Mouse (Mus musculus) monocyte, adult 5-6 weeks (primary cell): ENCODE results near the gene Tmem199. TPM values are rescaled to one million over a fixed set of nuclear protein-coding genes. Genes with fewer than 3 reads are reported as not detected.

Source experiments
- ATAC-seq: fragments of 153-309, 156-312 bp; replicated peaks from 2 replicates; pipeline ENCODE4 v1.8.0; 2017; ENCODE audit warnings: mild to moderate bottlenecking; ENCODE audit not compliant: low TSS enrichment, insufficient number of reproducible peaks, severe bottlenecking, poor library complexity, low FRiP score
- total RNA-seq: library from RNA; stranded (forward); fragments of 200-1000, 200-491, 200-594 nt; gene quantifications from 3 replicates; pipeline ENCODE4 v1.2.3, GENCODE M21; 2017

The Tmem199 gene
- total RNA-seq, 1 experiment from 2014 or later, result 34.2 TPM

- no peak for ATAC-seq
Measured at GRCm38 (mm10) chr11:78531046-78531445, 19.1 kb upstream of the Tmem199 start.

DNA sequence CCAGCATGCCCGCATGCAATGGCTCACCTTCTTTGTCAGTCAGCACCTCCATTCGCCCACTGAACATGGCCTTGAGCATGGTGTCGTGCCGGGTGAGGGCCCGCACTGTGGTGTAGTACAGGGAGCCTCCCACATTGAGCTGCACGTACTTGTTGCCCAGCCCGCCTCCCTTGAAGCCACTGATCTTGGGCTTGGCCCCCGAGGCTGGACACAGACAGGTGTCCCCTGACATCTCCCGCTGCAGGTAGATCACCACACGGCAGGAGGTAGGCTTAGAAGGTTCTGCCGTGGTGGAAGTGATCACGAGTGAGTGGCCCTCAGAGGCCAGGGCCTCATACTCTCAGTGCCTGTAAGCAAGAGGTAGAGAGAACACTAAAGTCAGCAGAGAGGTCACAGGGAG, 18.0 kb upstream of the Tmem199 start:
- ATAC-seq, result no peak

DNA sequence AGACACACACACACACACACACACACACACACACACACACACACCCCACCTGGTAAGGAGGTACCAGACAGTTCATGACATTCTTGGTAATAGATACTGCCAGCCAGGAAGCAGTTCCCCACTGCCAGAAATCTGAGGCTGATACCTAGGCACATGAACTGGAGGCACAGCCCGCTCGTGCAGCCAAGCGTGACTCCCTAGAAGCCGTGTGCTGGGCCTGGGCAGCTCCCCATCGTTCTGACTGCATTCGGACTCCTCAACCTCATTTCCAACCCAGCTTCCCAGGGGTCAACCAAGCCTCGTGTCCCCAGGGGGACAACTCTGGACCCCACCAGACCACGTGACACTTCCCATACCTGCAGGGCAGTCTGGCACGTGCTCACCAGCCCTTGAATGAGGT, 16.7 kb upstream of the Tmem199 start:
- no peak for ATAC-seq

DNA sequence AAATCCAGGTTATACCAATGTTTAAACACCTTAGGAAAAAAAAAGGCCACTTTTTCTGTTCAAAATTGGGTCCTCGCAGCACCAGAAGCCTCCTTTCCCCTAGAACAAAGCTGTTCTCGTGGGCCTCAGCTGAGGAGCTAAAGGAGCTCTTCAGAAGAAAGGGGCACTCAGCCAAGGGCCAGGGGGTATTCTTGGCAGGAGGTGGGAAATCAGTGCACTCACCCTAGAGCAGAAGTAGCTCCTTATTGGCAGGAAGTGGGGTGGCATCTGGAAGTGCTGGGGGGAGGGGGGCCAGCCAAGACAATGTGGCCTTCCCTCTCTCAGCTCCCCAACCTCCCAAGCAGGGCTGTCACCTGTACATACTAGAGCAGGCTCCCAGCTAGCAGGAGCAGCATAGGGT, 12.9 kb upstream of the Tmem199 start:
- no peak for ATAC-seq

- no peak for ATAC-seq
Measured at GRCm38 (mm10) chr11:78523241-78523955, 11.4 kb upstream of the Tmem199 start.

GRCm38 (mm10) chr11:78522481-78522997, 10.6 kb upstream of the Tmem199 start:
- ATAC-seq, result no peak

DNA sequence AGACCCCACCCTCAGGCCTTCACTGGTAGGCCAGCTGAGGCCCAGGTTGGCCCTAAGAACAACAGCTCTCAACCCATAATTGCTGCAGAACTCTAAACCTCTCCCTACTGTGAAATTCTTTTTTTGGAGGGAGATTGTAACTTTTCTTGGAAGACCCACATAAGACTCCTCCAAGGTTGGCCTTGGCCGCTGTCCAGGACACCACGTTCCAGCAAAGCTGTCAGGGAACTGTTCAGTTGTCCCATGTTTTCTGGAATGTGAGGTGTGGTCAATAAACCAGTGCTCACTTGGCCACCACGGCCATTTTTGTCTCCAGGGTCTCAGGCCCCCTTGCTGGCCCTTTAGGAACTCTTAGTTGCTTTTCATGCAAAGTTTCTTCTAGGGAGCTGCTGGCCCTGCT, 9.9 kb upstream of the Tmem199 start:
- no peak for ATAC-seq

GRCm38 (mm10) chr11:78518931-78519330, 7.0 kb upstream of the Tmem199 start:
- ATAC-seq, result no peak

DNA sequence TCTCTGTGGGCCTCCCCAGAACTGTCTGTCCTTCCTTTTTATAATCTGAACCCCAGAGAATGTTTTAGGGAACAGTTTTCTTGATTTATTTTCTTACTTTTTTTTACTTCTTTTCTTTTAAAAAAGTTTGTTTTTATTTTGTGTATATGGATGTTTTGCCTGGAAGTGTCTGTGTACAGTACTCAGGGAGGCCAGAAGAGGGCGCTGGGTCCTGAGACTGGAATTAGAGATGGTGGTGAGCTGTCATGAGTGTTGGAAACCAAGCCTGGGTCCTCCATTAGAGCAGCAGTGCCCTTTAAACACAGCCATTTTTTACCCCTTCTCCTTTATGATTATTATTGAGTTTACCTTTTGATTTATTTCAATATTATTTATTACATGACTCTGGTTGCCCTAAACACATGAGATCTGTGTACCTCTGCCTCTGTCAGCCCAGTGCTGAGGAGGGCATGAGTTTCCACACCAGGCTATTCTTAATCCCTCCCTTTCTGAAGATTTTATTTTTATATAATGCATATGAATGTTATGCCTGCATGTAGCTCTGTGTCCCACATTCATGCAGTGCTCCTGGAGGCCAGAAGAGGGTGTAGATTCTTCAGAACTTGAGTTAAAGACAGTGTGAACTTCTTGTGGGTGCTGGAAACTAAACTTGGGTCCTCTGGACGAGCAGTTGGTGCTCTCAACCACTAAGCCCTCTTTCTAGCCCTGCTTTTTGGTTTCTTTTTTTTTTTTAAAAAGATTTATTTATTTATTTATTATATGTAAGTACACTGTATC, 3.8 kb upstream of the Tmem199 start:
- ATAC-seq, result no peak

DNA sequence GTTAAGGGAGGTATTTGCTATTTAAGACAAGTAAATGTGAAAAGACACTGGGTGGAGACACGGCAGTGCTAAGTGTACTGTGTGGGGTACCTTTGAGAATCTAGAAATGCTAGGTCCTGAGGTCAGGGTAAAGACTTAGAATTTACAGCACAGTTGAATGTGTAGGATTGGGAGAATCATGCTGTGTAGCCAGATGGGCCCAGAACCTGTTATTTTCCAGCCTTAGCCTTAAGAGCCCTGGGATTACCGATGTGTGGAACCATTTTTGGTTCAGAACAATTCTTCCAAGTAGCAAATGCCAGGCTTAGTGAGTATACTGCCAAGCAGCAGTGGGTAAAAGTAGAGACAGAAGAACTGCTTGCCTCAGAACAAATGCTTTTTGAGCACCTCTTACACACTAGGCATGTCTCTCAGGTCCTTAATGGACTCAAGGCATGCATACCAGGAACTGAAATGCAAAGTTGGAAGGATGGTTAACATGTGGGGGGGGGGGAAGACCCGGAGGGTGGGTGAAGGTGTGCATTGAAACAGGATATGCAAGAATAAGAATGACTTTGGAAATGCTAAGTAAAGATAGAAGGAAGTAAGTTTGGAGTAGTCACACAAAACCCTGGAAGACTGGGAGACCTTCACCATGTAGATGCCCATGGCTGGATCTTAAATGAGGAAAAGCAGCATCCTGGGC, 1.3 kb upstream of the Tmem199 start:
- ATAC-seq, result no peak

DNA sequence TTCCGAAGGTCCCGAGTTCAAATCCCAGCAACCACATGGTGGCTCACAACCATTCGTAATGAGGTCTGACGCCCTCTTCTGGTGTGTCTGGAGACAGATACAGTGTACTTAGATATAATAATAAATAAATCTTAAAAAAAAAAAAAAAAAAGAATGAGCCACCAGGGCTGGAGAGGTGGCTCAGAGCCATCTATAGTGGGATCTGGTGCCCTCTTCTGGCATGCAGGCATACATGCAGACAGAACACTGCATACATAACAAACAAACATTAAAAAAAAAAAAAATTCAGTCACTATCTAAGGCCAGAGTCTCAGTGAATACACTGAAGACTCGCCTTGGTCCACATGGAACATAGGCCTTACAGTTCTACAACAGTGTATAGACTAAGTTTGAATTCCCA, 2.8 kb downstream of the Tmem199 start:
- ATAC-seq, result no peak

DNA sequence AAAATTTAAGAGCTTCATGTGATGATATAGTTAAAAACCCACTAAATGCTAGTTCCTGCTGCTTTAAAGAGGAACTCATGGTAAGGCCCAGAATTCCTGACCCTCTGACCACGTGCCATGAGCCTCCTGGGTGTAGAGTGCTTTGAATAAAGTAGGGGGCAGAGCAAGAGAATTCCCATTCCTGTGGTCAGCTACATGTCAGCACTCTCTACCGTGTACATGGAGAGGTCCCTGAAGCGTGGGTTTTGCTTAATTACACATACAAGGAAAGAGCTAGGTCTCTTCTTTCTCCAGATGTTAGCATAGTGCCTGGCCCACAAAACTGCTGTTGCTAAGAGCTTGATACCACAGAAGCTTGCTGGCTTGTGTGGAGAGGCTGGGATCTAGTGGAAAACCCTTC, 6.5 kb downstream of the Tmem199 start:
- no peak for ATAC-seq

DNA sequence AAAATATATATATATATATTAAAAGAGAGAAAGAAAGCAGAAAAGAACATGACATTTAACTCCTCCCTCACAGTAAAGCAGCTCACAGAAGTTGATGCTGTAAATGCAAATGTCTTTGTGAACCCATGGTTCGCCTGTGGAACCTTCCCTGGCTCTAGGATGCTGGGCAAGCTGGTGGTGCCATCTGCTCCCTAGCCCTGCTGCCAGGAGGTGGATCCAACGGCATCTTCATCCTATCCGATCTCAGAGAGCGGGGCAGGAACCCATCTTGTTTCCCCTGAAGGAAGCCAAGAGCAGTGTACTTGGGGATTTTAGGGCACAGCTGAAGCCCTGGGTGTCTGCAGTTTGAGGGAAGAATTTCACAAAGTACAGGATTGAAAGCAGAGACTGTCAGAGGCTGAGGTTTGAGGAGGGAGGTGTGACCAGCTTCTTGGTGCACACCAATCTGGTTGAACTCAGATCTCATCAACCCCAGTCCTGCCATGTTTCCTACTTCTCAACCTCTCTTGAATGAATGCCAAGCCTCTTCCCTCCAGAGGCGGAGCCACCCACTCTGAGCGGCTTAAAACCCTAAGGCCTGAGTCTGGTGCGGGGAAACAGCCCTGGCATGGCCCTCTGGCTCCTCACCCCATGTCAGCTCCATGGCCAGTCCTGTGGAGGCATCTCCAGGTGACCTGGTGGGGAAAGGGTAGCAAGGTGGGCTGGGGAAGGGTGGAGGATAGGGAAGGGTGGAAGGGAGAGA, 8.9 kb downstream of the Tmem199 start, which contains the start of gene Sebox:
TSS of gene Sebox (plus strand) at position 539 of the 742 bp plus-strand sequence.
- ATAC-seq, result no peak

GRCm38 (mm10) chr11:78501529-78501928, 10.4 kb downstream of the Tmem199 start:
- ATAC-seq, result no peak

- no peak for ATAC-seq
Measured at GRCm38 (mm10) chr11:78500623-78501202, 11.3 kb downstream of the Tmem199 start.

DNA sequence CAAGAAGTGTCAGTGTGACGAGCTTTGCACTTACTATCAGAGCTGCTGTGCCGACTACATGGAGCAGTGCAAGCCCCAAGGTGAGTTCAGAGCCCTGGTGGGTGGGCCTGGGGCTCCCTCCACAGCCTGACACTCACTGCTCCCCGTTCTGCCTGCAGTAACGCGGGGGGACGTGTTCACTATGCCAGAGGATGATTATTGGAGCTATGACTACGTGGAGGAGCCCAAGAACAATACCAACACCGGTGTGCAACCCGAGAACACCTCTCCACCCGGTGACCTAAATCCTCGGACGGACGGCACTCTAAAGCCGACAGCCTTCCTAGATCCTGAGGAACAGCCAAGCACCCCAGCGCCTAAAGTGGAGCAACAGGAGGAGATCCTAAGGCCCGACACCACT, 12.4 kb downstream of the Tmem199 start:
- ATAC-seq, result no peak

DNA sequence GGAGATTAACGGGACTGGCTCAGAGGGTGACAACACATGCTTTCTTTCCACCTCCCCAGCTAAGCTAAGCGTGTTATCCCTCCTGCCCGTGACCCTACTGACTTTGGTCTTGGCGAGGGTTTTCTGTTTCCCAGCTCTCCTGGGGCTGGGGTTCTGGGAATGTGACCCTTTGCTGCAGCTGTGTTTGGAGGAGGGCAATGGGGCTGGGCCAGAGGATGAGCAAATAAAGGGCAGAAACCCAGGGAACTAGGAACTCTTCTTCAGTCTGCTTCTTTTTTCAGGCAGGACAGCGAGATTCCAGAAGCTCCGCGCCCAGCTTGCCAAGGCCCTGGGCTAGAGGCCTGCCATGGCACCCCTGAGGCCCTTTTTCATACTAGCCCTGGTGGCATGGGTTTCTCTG, 13.0 kb downstream of the Tmem199 start, which contains the start of gene Vtn:
TSS of gene Vtn (plus strand) at position 88 of the 400 bp plus-strand sequence.
- no peak for ATAC-seq
